Mouse (Mus musculus) midbrain, postnatal 0 days (tissue): ENCODE results near the gene Magel2. TPM values are rescaled to one million over a fixed set of nuclear protein-coding genes. Genes with fewer than 3 reads are reported as not detected.

Experiments used
- ATAC-seq: fragments of 200-750 bp; cut with Nextera tagmentation; 2 replicates; pipeline ENCODE4 v1.8.0; 2017; ENCODE audit warnings: moderate number of reproducible peaks, mild to moderate bottlenecking, moderate TSS enrichment, moderate library complexity; ENCODE audit not compliant: low FRiP score
- DNase-seq: peaks from one replicate; pipeline ENCODE4 v3.0.0-alpha.2; 2015; ENCODE audit warnings: low spot score
- H3K27ac ChIP-seq: fragments of 300-500 bp; sonication (generic); 2 replicates; pipeline ENCODE4 v1.5.1; 2014; ENCODE audit warnings: low read depth, mild to moderate bottlenecking, low read length, mixed read lengths
- H3K27me3 ChIP-seq: fragments of 300-500 bp; sonication (generic); 2 replicates; pipeline ENCODE4 v1.6.1; 2014; ENCODE audit warnings: low read length, control low read depth, mixed read lengths; ENCODE audit not compliant: insufficient read depth
- H3K36me3 ChIP-seq: fragments of 300-500 bp; sonication (generic); 2 replicates; pipeline ENCODE4 v1.6.1; 2014; ENCODE audit warnings: low read length, control low read depth, mixed read lengths; ENCODE audit not compliant: insufficient read depth
- H3K4me1 ChIP-seq: fragments of 300-500 bp; sonication (generic); 2 replicates; pipeline ENCODE4 v1.6.1; 2014; ENCODE audit warnings: mild to moderate bottlenecking, control low read depth, antibody characterized with exemption, low read length, mixed read lengths; ENCODE audit not compliant: insufficient read depth
- H3K4me2 ChIP-seq: fragments of 300-500 bp; sonication (generic); 2 replicates; pipeline ENCODE4 v1.6.1; 2014; ENCODE audit warnings: low read depth, mild to moderate bottlenecking, low read length, mixed read lengths; ENCODE audit not compliant: poor library complexity, severe bottlenecking
- H3K4me3 ChIP-seq: fragments of 300-500 bp; sonication (generic); 2 replicates; pipeline ENCODE4 v1.5.1; 2014; ENCODE audit warnings: low read depth, mild to moderate bottlenecking, low read length, moderate library complexity
- H3K9ac ChIP-seq: fragments of 300-500 bp; sonication (generic); replicated peaks from 2 replicates; pipeline ENCODE4 v1.6.1; 2014; ENCODE audit warnings: mild to moderate bottlenecking, low read length, moderate library complexity, mixed read lengths; ENCODE audit not compliant: poor library complexity, severe bottlenecking
- H3K9me3 ChIP-seq: fragments of 300-500 bp; sonication (generic); 2 replicates; pipeline ENCODE4 v1.6.1; 2016; ENCODE audit warnings: low read length, control low read depth
- CTCF ChIP-seq: IDR thresholded peaks from 2 replicates; pipeline ENCODE4 v1.5.1; 2016; ENCODE audit warnings: antibody characterized with exemption, mild to moderate bottlenecking
- WGBS: fragments of 180-500 bp; shearing (Covaris S2); extraction: QIAGEN DNeasy Blood & Tissue Kit; methylation state at CpG from one replicate; pipeline ENCODE4 v1.1.7; 2014; 5-methylcytosine and 5-hydroxymethylcytosine counted together
- polyA plus RNA-seq: library from polyadenylated mRNA; unstranded; fragments of >200 nt; fragmentation: Nextera tagmentation; extraction: Ambion mirVana; gene quantifications from 2 replicates; pipeline ENCODE4 v1.2.1, GENCODE M21; 2015
- total RNA-seq: library from RNA; depleted of rRNA; stranded (reverse); fragments of >200 nt; gene quantifications from 2 replicates; pipeline ENCODE4 v1.2.3, GENCODE M21; 2014

Magel2 gene
- total and polyA plus RNA-seq, 2 experiments from 2014 or later: 22.1 to 25.4 TPM

- no peak for ATAC-seq
Observed at GRCm38 (mm10) chr7:62416173-62416572, 39.4 kb downstream of the Magel2 start.

DNA sequence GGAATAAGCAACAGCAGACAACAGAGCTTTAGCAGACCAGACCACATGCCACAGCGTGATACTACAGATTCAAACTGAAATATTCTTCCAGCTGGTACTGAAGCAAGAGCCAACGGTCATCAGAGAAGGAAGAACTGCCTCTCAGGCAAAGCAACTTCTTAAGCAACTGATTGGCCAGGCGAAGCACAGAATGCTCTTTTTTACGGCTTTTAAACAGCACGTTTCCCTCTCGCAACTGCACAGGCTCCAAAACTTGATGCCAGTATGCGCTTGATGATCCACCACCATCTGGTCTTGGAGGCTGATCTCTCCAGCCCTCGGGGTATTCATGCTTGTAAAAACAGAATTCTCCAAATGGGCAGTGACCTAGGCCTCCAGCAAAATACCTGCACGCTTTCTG, 41.5 kb downstream of the Magel2 start:
- Histone ChIP-seq H3K4me1 (no peaks in the 10 kb centered on the region), H3K27me3 (no peaks in the 10 kb centered on the region), H3K36me3 (no peaks in the 10 kb centered on the region), H3K9ac (peak overlapping the region; percentile 25), H3K4me3 (peak overlapping the region; percentile 55), H3K27ac (no peak overlapping the region), H3K9me3 (peaks cover 2% of the 10 kb centered on the region; the same call in 1 of the 2 replicates), H3K4me2 (peak overlapping the region; percentile 63)
- DNase-seq: peak; percentile 18
- 41% methylated on average over 9 of the region's 9 CpGs for WGBS
- ATAC-seq: no peak
- no peak for TF ChIP-seq CTCF

More at GRCm38 (mm10) chr7:62416173-62416572, 39.4 kb downstream of the Magel2 start:
- Histone ChIP-seq H3K9ac (no peak overlapping the region), H3K4me1 (no peaks in the 10 kb centered on the region), H3K36me3 (no peaks in the 10 kb centered on the region), H3K27me3 (no peaks in the 10 kb centered on the region), H3K4me3 (no peak overlapping the region), H3K4me2 (no peak overlapping the region), H3K9me3 (peaks cover 2% of the 10 kb centered on the region; the same call in 1 of the 2 replicates), H3K27ac (no peak overlapping the region)
- TF ChIP-seq CTCF: no peak
- DNase-seq: no peak

DNA sequence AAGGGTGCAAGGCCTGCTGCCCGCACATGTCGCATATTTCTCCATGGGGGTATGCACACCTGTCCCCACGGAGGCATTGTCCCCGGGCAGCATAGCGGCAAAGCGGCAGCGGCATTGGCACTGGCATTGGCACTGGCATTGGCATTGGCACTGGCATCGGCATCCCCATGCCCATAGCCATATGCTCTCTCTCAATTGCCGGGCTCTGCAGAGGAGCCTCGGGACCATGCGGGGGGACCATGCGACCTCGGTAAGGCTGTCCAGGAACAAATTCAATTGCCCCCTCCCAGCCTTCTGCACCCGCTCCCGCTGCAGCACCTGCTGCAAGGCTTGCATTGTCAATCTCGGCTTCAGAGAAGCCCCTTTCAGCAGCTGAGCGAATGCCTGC, 42.3 kb downstream of the Magel2 start:
- Histone ChIP-seq H3K4me1 (no peaks in the 10 kb centered on the region), H3K27ac (peak overlapping the region; percentile 51), H3K9ac (peak overlapping the region; percentile 25), H3K36me3 (no peaks in the 10 kb centered on the region), H3K4me2 (peak overlapping the region; percentile 63), H3K9me3 (peaks cover 2% of the 10 kb centered on the region; the same call in 1 of the 2 replicates), H3K4me3 (peak overlapping the region; percentile 55), H3K27me3 (no peaks in the 10 kb centered on the region)
- ATAC-seq: no peak; the same call in 1 of the 2 replicates
- 54% methylated on average over 17 of the region's 17 CpGs for WGBS
- TF ChIP-seq CTCF: no peak
- no peak for DNase-seq

- DNase-seq (peak; percentile 94), ATAC-seq (peak; percentile 93)
- Histone ChIP-seq H3K4me3 (peak within 1 kb of the TSS; percentile 55), H3K27ac (peak within 1 kb of the TSS; percentile 84), H3K27me3 (no peaks in the 10 kb centered on the region), H3K4me2 (peak within 1 kb of the TSS; percentile 63), H3K36me3 (no peaks in the 10 kb centered on the region), H3K9me3 (peaks cover 2% of the 10 kb centered on the region; the same call in 1 of the 2 replicates), H3K9ac (peak within 1 kb of the TSS; percentile 73), H3K4me1 (no peaks in the 10 kb centered on the region)
- TF ChIP-seq CTCF: no peak
- WGBS: 28% methylated on average over 47 of the region's 49 CpGs
Observed at GRCm38 (mm10) chr7:62419493-62420360, 42.9 kb downstream of the Magel2 start, which contains the start of gene Mkrn3. Mkrn3 (minus strand) TSS chr7:62420139.

- no peak; the same call in 1 of the 2 replicates for ATAC-seq
- H3K27me3 ChIP-seq: no peaks in the 10 kb centered on the region
- TF ChIP-seq CTCF: no peak
- H3K9ac ChIP-seq: no peak overlapping the region; the same call in 1 of the 2 replicates
- DNase-seq: peak; percentile 9
- no peaks in the 10 kb centered on the region for H3K36me3 ChIP-seq
- peaks cover 2% of the 10 kb centered on the region; the same call in 1 of the 2 replicates for H3K9me3 ChIP-seq
- peak overlapping the region; percentile 55 for H3K4me3 ChIP-seq
- no peaks in the 10 kb centered on the region for H3K4me1 ChIP-seq
- WGBS: 47% methylated on average over 6 of the region's 6 CpGs
- H3K4me2 ChIP-seq: peak overlapping the region; percentile 44
- peak overlapping the region; percentile 75 for H3K27ac ChIP-seq
Observed at GRCm38 (mm10) chr7:62420566-62420965, 43.8 kb downstream of the Magel2 start.

DNA sequence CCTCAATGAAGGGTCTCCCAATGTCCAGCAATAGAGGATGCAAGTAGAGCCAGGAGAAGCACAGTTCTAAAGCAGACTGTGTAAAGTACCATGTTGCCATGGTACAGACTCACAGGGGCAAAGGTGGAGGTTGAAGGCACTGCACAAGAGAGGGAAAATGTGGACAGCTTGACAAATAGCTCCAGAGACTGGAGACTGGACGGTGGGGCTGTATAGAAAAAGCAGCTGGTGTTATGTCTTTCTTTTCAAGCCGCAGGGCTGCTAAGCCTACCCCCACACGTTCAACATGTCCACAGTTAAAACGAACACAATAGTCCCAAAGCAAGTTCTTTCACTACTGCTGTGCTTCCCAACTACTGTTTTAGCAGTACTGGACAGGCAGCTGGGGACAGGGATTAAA, 46.4 kb downstream of the Magel2 start:
- ATAC-seq: no peak
- Histone ChIP-seq H3K36me3 (no peaks in the 10 kb centered on the region), H3K4me2 (no peak overlapping the region), H3K27ac (no peak overlapping the region), H3K4me1 (no peaks in the 10 kb centered on the region), H3K9me3 (peaks cover 2% of the 10 kb centered on the region; the same call in 1 of the 2 replicates), H3K27me3 (no peaks in the 10 kb centered on the region), H3K4me3 (no peak overlapping the region), H3K9ac (no peak overlapping the region)
- no peak for TF ChIP-seq CTCF
- WGBS: 29% methylated on average over 4 of the region's 4 CpGs
- DNase-seq: no peak
